Mouse (Mus musculus): ENCODE data around the gene Tgm2.

DNA sequence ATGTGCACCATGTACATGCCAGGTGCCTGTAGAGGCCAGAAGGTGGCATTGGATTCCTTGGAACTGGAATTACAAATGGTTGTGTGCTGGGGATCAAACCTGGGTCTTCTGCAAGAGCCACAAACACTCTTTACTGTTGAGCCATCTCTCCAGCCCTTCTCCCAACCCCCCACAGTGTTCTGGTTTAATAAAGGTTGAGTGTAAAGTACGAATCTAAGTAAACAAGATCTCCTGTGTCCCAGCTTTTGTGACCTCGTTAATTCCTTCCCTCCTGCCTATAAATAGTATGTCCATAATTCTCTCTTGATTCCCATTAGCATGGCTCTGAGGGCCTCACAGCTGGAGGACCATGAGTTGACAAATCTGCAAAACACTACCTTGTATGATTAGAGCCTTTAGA, 68.3 kb downstream of the Tgm2 start:
- TF ChIP-seq CTCF (IDR thresholded peaks at IDR 0.05; ENCODE audit: control insufficient read depth, insufficient read depth, insufficient replicate concordance, low read depth, low read length): no peak
- TF ChIP-seq POLR2A (IDR thresholded peaks at IDR 0.05; ENCODE audit: control insufficient read depth, low read depth, low read length): no peak

Measured in testis, adult 2 months (tissue).